Mouse (Mus musculus) olfactory bulb, adult 2 months (tissue): ENCODE data around the gene Dnajc16.

ENCODE experiments used
- CTCF ChIP-seq: fragments of 200-500 bp; IDR thresholded peaks from 2 replicates; pipeline ENCODE4 v1.5.1; 2012; ENCODE audit warnings: low read depth, mild to moderate bottlenecking, low read length, moderate library complexity; ENCODE audit not compliant: insufficient read depth
- POLR2A ChIP-seq: fragments of 200-500 bp; IDR thresholded peaks from 2 replicates; pipeline ENCODE4 v1.6.1; 2012; ENCODE audit warnings: mild to moderate bottlenecking, low read depth, low read length, moderate library complexity; ENCODE audit not compliant: insufficient read depth

- TF ChIP-seq POLR2A: 0 out of 2 replicates have a peak, but pooled peaks have one; percentile 28
- no peak for TF ChIP-seq CTCF
Measured at GRCm38 (mm10) chr4:141793282-141794151, 2.8 kb upstream of the Dnajc16 start, which contains the start of gene Casp9.
